Mouse (Mus musculus) limb, embryonic 14.5 days (tissue): ENCODE measurements around the gene Gm49405. TPM values are rescaled to one million over a fixed set of nuclear protein-coding genes. Genes with fewer than 3 reads are reported as not detected.

Experiments used
- ATAC-seq: fragments of 200-750 bp; cut with Nextera tagmentation; 2 replicates; pipeline ENCODE4 v1.8.0; 2017; ENCODE audit warnings: low read depth, moderate number of reproducible peaks, moderate TSS enrichment; ENCODE audit not compliant: low FRiP score
- DNase-seq: peaks from one replicate; pipeline ENCODE4 v3.0.0-alpha.2; 2015; ENCODE audit warnings: low spot score
- H3K27ac ChIP-seq: fragments of 300-500 bp; sonication (generic); replicated peaks from 2 replicates; pipeline ENCODE4 v1.5.1; 2014; ENCODE audit warnings: low read depth, mild to moderate bottlenecking, low read length, moderate library complexity, mixed read lengths
- H3K27me3 ChIP-seq: fragments of 300-500 bp; sonication (generic); 2 replicates; pipeline ENCODE4 v1.6.1; 2014; ENCODE audit warnings: low read length, mixed read lengths; ENCODE audit not compliant: control insufficient read depth, insufficient read depth
- H3K36me3 ChIP-seq: fragments of 300-500 bp; sonication (generic); 2 replicates; pipeline ENCODE4 v1.6.1; 2014; ENCODE audit warnings: mild to moderate bottlenecking, low read length, moderate library complexity, mixed read lengths; ENCODE audit not compliant: control insufficient read depth, insufficient read depth
- H3K4me1 ChIP-seq: fragments of 300-500 bp; sonication (generic); 2 replicates; pipeline ENCODE4 v1.6.1; 2014; ENCODE audit warnings: antibody characterized with exemption, low read length, mixed read lengths; ENCODE audit not compliant: control insufficient read depth, insufficient read depth
- H3K4me2 ChIP-seq: fragments of 300-500 bp; sonication (generic); replicated peaks from 2 replicates; pipeline ENCODE4 v1.6.1; 2014; ENCODE audit warnings: low read depth, mild to moderate bottlenecking, low read length, moderate library complexity; ENCODE audit not compliant: severe bottlenecking
- H3K4me3 ChIP-seq: fragments of 300-500 bp; sonication (generic); replicated peaks from 2 replicates; pipeline ENCODE4 v1.5.1; 2014; ENCODE audit warnings: low read length
- H3K9ac ChIP-seq: fragments of 300-500 bp; sonication (generic); 2 replicates; pipeline ENCODE4 v1.6.1; 2014; ENCODE audit warnings: mild to moderate bottlenecking, low read depth, low read length, moderate library complexity; ENCODE audit not compliant: severe bottlenecking
- H3K9me3 ChIP-seq: fragments of 300-500 bp; sonication (generic); 2 replicates; pipeline ENCODE4 v1.6.1; 2016; ENCODE audit warnings: low read length; ENCODE audit not compliant: control insufficient read depth
- POLR2A ChIP-seq: fragments of 200-500 bp; IDR thresholded peaks from 2 replicates; pipeline ENCODE4 v1.8.0; 2012; ENCODE audit warnings: inconsistent platforms, mild to moderate bottlenecking, moderate library complexity, borderline replicate concordance; ENCODE audit not compliant: insufficient read depth, insufficient read length; ENCODE audit errors: extremely low read depth
- WGBS: fragments of 180-500 bp; shearing (Covaris S2); extraction: QIAGEN DNeasy Blood & Tissue Kit; methylation state at CpG from one replicate; pipeline ENCODE4 v1.1.7; 2014; 5-methylcytosine and 5-hydroxymethylcytosine counted together
- polyA plus RNA-seq, 2 experiments: library from polyadenylated mRNA; depleted of rRNA in 1 of 2; stranded (reverse) in 1 of 2; unstranded in 1 of 2; fragments of >200 nt; fragmentation: Nextera tagmentation in 1 of 2; extraction: Ambion mirVana in 1 of 2; gene quantifications; 2 replicates each; pipeline versions ENCODE4 v1.2.1 to v1.2.3; 2012 to 2014

Gene Gm49405
- polyA plus RNA-seq, 2 experiments, result 2.3 to 7.0 TPM

- 90% methylated on average over 9 of the region's 9 CpGs for WGBS
- Histone ChIP-seq H3K9me3 (no peaks in the 10 kb centered on the region), H3K27ac (no peak overlapping the region), H3K4me3 (no peak overlapping the region; the same call in 1 of the 2 replicates), H3K9ac (no peak overlapping the region), H3K36me3 (peaks cover 3% of the 10 kb centered on the region; the same call in 1 of the 2 replicates), H3K4me2 (peak overlapping the region; percentile 85), H3K4me1 (peaks cover 12% of the 10 kb centered on the region), H3K27me3 (no peaks in the 10 kb centered on the region)
- DNase-seq (no peak), ATAC-seq (no peak)
- no peak for TF ChIP-seq POLR2A
Observed at GRCm38 (mm10) chr19:3999121-3999730, 1.2 kb upstream of the Gm49405 start.

- 13% methylated on average over 16 of the region's 17 CpGs for WGBS
- Histone ChIP-seq H3K36me3 (peaks cover 16% of the 10 kb centered on the region), H3K4me2 (peak overlapping the region; percentile 85), H3K9ac (peak overlapping the region; percentile 81), H3K4me1 (peaks cover 12% of the 10 kb centered on the region), H3K4me3 (peak overlapping the region; percentile 70), H3K9me3 (no peaks in the 10 kb centered on the region), H3K27ac (peak overlapping the region; percentile 93), H3K27me3 (no peaks in the 10 kb centered on the region)
- ATAC-seq (no peak), DNase-seq (no peak)
- TF ChIP-seq POLR2A, result no peak
Observed at GRCm38 (mm10) chr19:4000949-4001525, 611 bp downstream of the Gm49405 start.

DNA sequence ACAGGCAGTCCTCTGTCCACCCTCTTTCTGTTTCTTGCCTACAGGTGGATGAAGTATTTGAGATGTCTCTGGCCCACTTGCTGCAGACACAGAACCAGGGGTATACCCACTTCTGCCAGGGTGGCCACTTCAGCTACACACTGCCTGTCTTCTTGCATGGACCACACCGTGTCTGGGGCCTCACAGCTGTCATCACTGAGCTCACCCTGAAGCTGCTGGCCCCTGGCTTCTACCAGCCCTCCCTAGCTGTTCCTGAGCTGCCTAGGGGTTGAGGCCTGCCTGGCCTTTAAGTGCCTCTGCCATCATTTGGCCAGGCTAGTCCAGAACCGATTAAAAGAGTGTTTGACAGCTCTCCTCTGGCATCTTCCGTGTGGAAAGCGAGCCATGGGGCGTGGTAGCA is 1.3 kb downstream of the Gm49405 start:
- no peaks in the 10 kb centered on the region for H3K27me3 ChIP-seq
- H3K9ac ChIP-seq, result peak overlapping the region; percentile 81; the same call in 1 of the 2 replicates
- H3K9me3 ChIP-seq, result no peaks in the 10 kb centered on the region
- H3K27ac ChIP-seq, result no peak overlapping the region
- 89% methylated on average over 5 of the region's 5 CpGs for WGBS
- TF ChIP-seq POLR2A, result no peak
- H3K36me3 ChIP-seq, result peaks cover 23% of the 10 kb centered on the region
- H3K4me2 ChIP-seq, result no peak overlapping the region
- H3K4me1 ChIP-seq, result peaks cover 12% of the 10 kb centered on the region
- ATAC-seq (no peak), DNase-seq (no peak)
- H3K4me3 ChIP-seq, result no peak overlapping the region

GRCm38 (mm10) chr19:4003112-4003511 is 2.7 kb downstream of the Gm49405 start, which contains the start of gene Doc2g:
Gene Doc2g (plus strand): TSS chr19:4003313.
- 0 out of 2 replicates have a peak within 1 kb of the TSS, but pooled peaks have one; percentile 5 for H3K9ac ChIP-seq

DNA sequence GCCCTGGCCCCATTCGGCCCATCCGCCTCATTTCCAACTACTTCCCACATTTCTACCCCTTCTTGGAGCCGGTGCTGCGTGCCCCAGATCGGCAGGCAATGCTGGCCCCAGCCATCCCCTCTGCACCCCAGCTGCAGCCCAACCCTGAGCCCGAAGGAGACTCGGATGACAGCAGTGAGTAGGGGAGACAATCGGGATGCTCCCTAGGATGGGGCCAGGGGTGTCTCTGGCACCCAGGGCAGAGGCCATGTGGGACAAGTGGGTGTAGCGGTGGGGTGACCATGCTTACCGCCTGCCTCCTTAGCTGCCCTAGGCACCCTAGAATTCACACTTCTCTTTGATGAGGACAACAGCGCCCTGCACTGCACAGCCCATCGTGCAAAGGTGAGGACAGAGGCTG is 3.2 kb downstream of the Gm49405 start:
- WGBS, result 66% methylated on average over 12 of the region's 12 CpGs
- Histone ChIP-seq H3K4me3 (no peak overlapping the region), H3K36me3 (peaks cover 42% of the 10 kb centered on the region), H3K4me2 (no peak overlapping the region), H3K9ac (no peak overlapping the region), H3K27ac (no peak overlapping the region), H3K9me3 (no peaks in the 10 kb centered on the region), H3K27me3 (no peaks in the 10 kb centered on the region), H3K4me1 (peaks cover 12% of the 10 kb centered on the region)
- no peak for TF ChIP-seq POLR2A
- ATAC-seq (no peak), DNase-seq (no peak)

More at GRCm38 (mm10) chr19:4003112-4003511, 2.7 kb downstream of the Gm49405 start, which contains the start of gene Doc2g:
- DNase-seq, result no peak
- no peak for TF ChIP-seq POLR2A
- Histone ChIP-seq H3K4me2 (no peak within 1 kb of the TSS), H3K4me3 (no peak within 1 kb of the TSS), H3K9me3 (no peaks in the 10 kb centered on the region), H3K27me3 (no peaks in the 10 kb centered on the region), H3K4me1 (peaks cover 12% of the 10 kb centered on the region), H3K27ac (no peak within 1 kb of the TSS), H3K36me3 (peaks cover 37% of the 10 kb centered on the region)
- ATAC-seq, result no peak
- 70% methylated on average over 1 of the region's 1 CpGs for WGBS
